Mouse (Mus musculus): Measurements from ENCODE around the gene Gm49661.

- TF ChIP-seq CTCF (IDR thresholded peaks at IDR 0.05; ENCODE audit: control insufficient read depth, insufficient read depth, insufficient replicate concordance, low read depth, low read length) (no peak), POLR2A (IDR thresholded peaks at IDR 0.05; ENCODE audit: control insufficient read depth, low read depth, low read length) (peak; percentile 32; the same call in 1 of the 2 replicates)
These were observed 24.6 kb downstream of the Gm49661 start for GRCm38 (mm10) chr8:84944478-84945160.
